Mouse (Mus musculus): Measurements from ENCODE around the gene Als2cr12. TPM values are rescaled to one million over a fixed set of nuclear protein-coding genes. Genes with fewer than 3 reads are reported as not detected.

Als2cr12 gene
- 3.6 TPM for polyA plus RNA-seq (2015; fragmentation: Illumina TruSeq; extraction: RNeasy Lipid Tissue Mini Kit (QIAGEN cat#74804); ENCODE audit: insufficient read depth, low replicate concordance)

DNA sequence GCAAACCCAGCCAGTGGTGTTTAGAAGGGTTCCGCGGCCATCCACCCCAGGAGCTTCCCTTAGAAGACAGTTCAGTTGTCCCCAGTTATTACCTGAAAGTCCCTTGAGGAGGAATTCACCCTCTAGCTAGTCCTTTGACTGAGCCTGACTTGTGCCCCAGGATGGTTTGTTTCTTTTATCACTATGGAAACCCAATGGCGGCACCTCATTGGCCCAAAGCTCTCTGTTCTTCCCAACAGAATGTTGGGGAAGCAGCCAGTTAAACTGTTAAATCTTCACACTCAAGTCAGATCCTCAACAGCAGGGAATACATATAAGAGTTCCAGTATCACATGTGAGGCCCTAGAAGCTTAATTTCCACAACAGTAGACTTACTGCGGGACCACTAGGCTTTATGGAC lies at the start of gene Als2cr12:
Gene Als2cr12, minus strand, starts transcription at position 180 of the 400 bp plus-strand sequence.

GRCm38 (mm10) chr1:58711365-58712016 lies 15.7 kb upstream of the Als2cr12 start, which contains the start of gene Cflar:
TSS of gene Cflar (plus strand) at chr1:58711508.

Other genes starting within 250 kb of the Als2cr12 start
- 38.9 TPM for gene Orc2, start 190.9 kb downstream of the Als2cr12 start, polyA plus RNA-seq (2015; fragmentation: Illumina TruSeq; extraction: RNeasy Lipid Tissue Mini Kit (QIAGEN cat#74804); ENCODE audit: insufficient read depth, low replicate concordance)
- gene Fam126b, start 109.7 kb downstream of the Als2cr12 start, polyA plus RNA-seq (2015; fragmentation: Illumina TruSeq; extraction: RNeasy Lipid Tissue Mini Kit (QIAGEN cat#74804); ENCODE audit: insufficient read depth, low replicate concordance): 11.3 TPM
- 103 TPM for gene Ndufb3, start 109.6 kb downstream of the Als2cr12 start, polyA plus RNA-seq (2015; fragmentation: Illumina TruSeq; extraction: RNeasy Lipid Tissue Mini Kit (QIAGEN cat#74804); ENCODE audit: insufficient read depth, low replicate concordance)
- gene Cflar, start 15.5 kb upstream of the Als2cr12 start, polyA plus RNA-seq (2015; fragmentation: Illumina TruSeq; extraction: RNeasy Lipid Tissue Mini Kit (QIAGEN cat#74804); ENCODE audit: insufficient read depth, low replicate concordance): 128 TPM
- 119 TPM for gene Casp8, start 99.4 kb upstream of the Als2cr12 start, polyA plus RNA-seq (2015; fragmentation: Illumina TruSeq; extraction: RNeasy Lipid Tissue Mini Kit (QIAGEN cat#74804); ENCODE audit: insufficient read depth, low replicate concordance)